Mouse (Mus musculus) hindbrain, postnatal 0 days (tissue): ENCODE measurements around the gene Cabin1. TPM values are rescaled to one million over a fixed set of nuclear protein-coding genes. Genes with fewer than 3 reads are reported as not detected.
A peak's percentile ranks its signal among the peaks of the same experiment; 100 is the strongest.

Experiments
- ATAC-seq: fragments of 200-750 bp; cut with Nextera tagmentation; 2 replicates; pipeline ENCODE4 v1.8.0; 2017; ENCODE audit warnings: mild to moderate bottlenecking, moderate TSS enrichment, moderate library complexity
- DNase-seq: peaks from one replicate; pipeline ENCODE4 v3.0.0-alpha.2; 2015; ENCODE audit warnings: low spot score
- H3K27ac ChIP-seq: fragments of 300-500 bp; sonication (generic); 2 replicates; pipeline ENCODE4 v1.5.1; 2014; ENCODE audit warnings: mild to moderate bottlenecking
- H3K27me3 ChIP-seq: fragments of 300-500 bp; sonication (generic); 2 replicates; pipeline ENCODE4 v1.6.1; 2014; ENCODE audit warnings: low read length, mixed read lengths; ENCODE audit not compliant: insufficient read depth
- H3K36me3 ChIP-seq: fragments of 300-500 bp; sonication (generic); 2 replicates; pipeline ENCODE4 v1.6.1; 2014; ENCODE audit warnings: low read length, mixed read lengths; ENCODE audit not compliant: insufficient read depth
- H3K4me1 ChIP-seq: fragments of 300-500 bp; sonication (generic); 2 replicates; pipeline ENCODE4 v1.6.1; 2014; ENCODE audit warnings: antibody characterized with exemption, low read length, mixed read lengths; ENCODE audit not compliant: insufficient read depth
- H3K4me2 ChIP-seq: fragments of 300-500 bp; sonication (generic); 2 replicates; pipeline ENCODE4 v1.6.1; 2014; ENCODE audit warnings: low read depth, mild to moderate bottlenecking, low read length, moderate library complexity, mixed read lengths
- H3K4me3 ChIP-seq: fragments of 300-500 bp; sonication (generic); 2 replicates; pipeline ENCODE4 v1.5.1; 2014; ENCODE audit warnings: low read length
- H3K9ac ChIP-seq: fragments of 300-500 bp; sonication (generic); replicated peaks from 2 replicates; pipeline ENCODE4 v1.6.1; 2014; ENCODE audit warnings: mild to moderate bottlenecking, low read length, moderate library complexity, mixed read lengths
- H3K9me3 ChIP-seq: fragments of 300-500 bp; sonication (generic); 2 replicates; pipeline ENCODE4 v1.6.1; 2016; ENCODE audit warnings: low read length, mixed read lengths
- CTCF ChIP-seq: IDR thresholded peaks from 2 replicates; pipeline ENCODE4 v1.5.1; 2016; ENCODE audit warnings: antibody characterized with exemption, control low read depth, low read depth
- WGBS: fragments of 180-500 bp; shearing (Covaris S2); extraction: QIAGEN DNeasy Blood & Tissue Kit; methylation state at CpG from one replicate; pipeline ENCODE4 v1.1.7; 2014; 5-methylcytosine and 5-hydroxymethylcytosine counted together
- polyA plus RNA-seq: library from polyadenylated mRNA; unstranded; fragments of >200 nt; fragmentation: Nextera tagmentation; extraction: Ambion mirVana; gene quantifications from 2 replicates; pipeline ENCODE4 v1.2.1, GENCODE M21; 2015
- total RNA-seq: library from RNA; depleted of rRNA; stranded (reverse); fragments of >200 nt; gene quantifications from 2 replicates; pipeline ENCODE4 v1.2.3, GENCODE M21; 2014

The Cabin1 gene
- total and polyA plus RNA-seq, 2 experiments from 2014 or later: 33.6 to 92.9 TPM

DNA sequence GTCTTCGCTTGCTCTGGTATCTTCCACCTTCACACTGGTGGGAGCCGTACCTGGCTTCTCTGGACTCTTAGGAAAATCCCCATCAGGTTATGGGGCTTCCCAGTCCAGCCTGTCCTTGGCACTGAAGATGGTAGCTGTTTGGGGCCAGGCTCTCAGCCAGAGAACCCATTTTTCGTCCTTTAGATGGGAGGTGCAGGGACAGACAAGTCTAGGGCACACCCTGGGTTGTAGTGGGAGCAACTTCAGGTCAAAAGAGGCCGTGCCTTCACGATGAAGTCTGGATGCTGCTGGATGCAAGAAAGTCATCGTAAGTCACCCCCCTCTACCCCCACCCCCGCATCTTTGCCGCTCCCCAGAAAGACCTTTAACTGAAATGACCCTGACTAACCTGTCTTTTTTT is 129.5 kb downstream of the Cabin1 start:
- Histone ChIP-seq H3K27ac (no peak overlapping the region), H3K9ac (no peak overlapping the region), H3K4me2 (no peak overlapping the region), H3K4me1 (no peaks in the 10 kb centered on the region; the same call in none of the 2 replicates), H3K4me3 (no peak overlapping the region), H3K27me3 (no peaks in the 10 kb centered on the region), H3K36me3 (no peaks in the 10 kb centered on the region), H3K9me3 (no peaks in the 10 kb centered on the region)
- TF ChIP-seq CTCF: no peak
- ATAC-seq (no peak), DNase-seq (no peak)
- 93% methylated on average over 8 of the region's 8 CpGs for WGBS

DNA sequence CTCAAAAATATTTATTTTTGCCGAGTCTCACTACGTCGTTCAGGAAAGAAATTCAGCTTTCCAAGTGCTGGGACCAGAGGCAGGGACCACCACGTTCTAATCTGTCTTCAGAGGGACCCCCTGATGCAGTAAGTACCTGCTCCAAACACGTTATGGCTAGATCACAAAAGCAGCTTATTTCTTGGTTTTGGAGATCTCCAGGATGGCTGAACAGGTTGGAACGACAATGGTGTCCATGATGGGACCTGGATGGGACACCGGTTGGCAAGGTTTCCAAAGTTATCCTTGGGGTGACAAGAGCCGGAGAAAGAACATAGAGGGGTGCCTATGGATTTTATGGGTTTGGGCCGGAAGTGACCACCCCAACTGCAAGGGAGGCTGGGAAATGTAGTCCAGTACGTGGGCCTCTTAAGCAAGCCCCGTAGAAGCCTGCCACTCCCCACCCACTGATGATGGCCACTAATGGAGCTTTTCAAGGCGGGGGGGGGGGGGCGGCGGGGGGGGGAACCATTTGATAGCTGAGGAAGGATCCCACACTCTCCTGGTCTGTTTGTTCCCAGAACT is 130.5 kb downstream of the Cabin1 start:
- TF ChIP-seq CTCF: no peak
- no peak overlapping the region for H3K9ac ChIP-seq
- H3K4me2 ChIP-seq: no peak overlapping the region
- no peak overlapping the region for H3K4me3 ChIP-seq
- no peak overlapping the region for H3K27ac ChIP-seq
- H3K4me1 ChIP-seq: no peaks in the 10 kb centered on the region; the same call in none of the 2 replicates
- DNase-seq (no peak), ATAC-seq (no peak)
- H3K36me3 ChIP-seq: no peaks in the 10 kb centered on the region
- H3K27me3 ChIP-seq: no peaks in the 10 kb centered on the region
- H3K9me3 ChIP-seq: no peaks in the 10 kb centered on the region
- WGBS: 80% methylated on average over 14 of the region's 14 CpGs

DNA sequence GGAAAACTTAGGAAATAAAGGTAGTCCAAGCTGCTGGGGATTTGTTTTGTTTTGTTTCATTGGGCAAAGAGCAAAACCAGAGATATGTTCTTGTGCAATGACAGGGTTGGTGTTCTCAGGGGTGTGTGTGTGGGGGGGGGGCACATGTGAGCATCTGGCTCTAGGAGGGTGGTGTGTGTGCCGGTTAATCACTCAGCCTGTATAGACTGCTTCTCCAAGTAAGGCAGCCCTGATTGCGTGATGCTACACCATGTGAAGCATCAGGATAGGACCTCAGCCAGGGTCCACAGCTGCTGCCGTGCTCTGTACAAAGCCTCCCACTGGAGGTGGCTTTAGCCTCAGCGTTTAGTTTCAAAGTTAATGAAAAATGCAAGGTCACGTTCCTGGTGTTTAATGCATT is 131.1 kb downstream of the Cabin1 start:
- TF ChIP-seq CTCF: no peak
- 51% methylated on average over 5 of the region's 5 CpGs for WGBS
- H3K27ac ChIP-seq: peak overlapping the region; percentile 56; the same call in 1 of the 2 replicates
- H3K4me2 ChIP-seq: no peak overlapping the region
- no peaks in the 10 kb centered on the region; the same call in none of the 2 replicates for H3K4me1 ChIP-seq
- no peaks in the 10 kb centered on the region for H3K36me3 ChIP-seq
- peak; percentile 57 for ATAC-seq
- no peak overlapping the region for H3K4me3 ChIP-seq
- 0 out of 2 replicates have a peak overlapping the region, but pooled peaks have one; percentile 13 for H3K9ac ChIP-seq
- H3K9me3 ChIP-seq: no peaks in the 10 kb centered on the region
- no peak for DNase-seq
- H3K27me3 ChIP-seq: no peaks in the 10 kb centered on the region

DNA sequence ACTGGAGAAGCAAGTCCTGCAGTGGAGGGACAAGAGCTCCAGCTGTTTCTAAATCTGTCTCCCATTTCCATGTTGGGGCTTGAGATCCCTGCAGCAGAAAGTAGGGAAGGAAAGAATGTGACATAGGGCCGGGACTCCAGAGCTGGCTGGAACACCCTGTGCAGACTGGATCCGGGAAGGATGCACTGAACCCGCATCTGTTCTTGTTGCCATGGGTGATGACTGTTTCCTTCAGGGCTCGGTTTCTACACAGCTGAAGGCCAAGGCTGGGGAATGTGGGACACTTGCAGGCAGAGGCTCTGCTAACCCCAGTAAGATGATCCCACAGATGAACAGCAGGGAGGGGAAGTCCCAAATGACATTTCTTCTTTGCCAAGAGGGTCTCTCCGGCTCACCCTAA is 131.5 kb downstream of the Cabin1 start:
- no peak overlapping the region for H3K4me3 ChIP-seq
- no peaks in the 10 kb centered on the region; the same call in none of the 2 replicates for H3K4me1 ChIP-seq
- TF ChIP-seq CTCF: no peak
- DNase-seq (peak; percentile 55), ATAC-seq (peak; percentile 76; the same call in 1 of the 2 replicates)
- peak overlapping the region; percentile 56; the same call in 1 of the 2 replicates for H3K27ac ChIP-seq
- no peaks in the 10 kb centered on the region for H3K27me3 ChIP-seq
- 0 out of 2 replicates have a peak overlapping the region, but pooled peaks have one; percentile 13 for H3K9ac ChIP-seq
- 21% methylated on average over 5 of the region's 5 CpGs for WGBS
- no peaks in the 10 kb centered on the region for H3K36me3 ChIP-seq
- no peak overlapping the region for H3K4me2 ChIP-seq
- H3K9me3 ChIP-seq: no peaks in the 10 kb centered on the region

DNA sequence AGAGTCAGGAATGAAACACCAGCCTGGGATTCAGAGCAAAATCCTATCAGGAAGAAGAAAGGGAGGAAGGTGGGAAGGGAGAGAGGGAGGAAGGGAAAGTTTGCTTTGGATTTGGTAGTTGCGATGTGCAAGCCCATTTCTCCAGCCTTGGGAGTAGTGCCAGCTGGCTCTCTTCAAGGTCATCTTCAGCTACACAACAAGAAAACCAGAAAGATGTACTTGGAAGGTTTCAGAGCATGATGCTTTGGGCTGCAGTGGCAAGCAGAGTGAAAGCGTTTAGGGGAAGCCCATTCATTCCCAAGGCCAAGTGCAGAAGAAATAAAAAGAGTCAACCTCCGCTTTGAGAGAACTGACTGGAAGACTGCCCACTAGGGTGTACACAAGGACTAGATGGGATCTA is 136.7 kb downstream of the Cabin1 start:
- no peak overlapping the region for H3K4me2 ChIP-seq
- DNase-seq (peak; percentile 20), ATAC-seq (no peak)
- no peaks in the 10 kb centered on the region for H3K4me1 ChIP-seq
- WGBS: 67% methylated on average over 3 of the region's 3 CpGs
- TF ChIP-seq CTCF: no peak
- no peak overlapping the region for H3K4me3 ChIP-seq
- no peak overlapping the region for H3K27ac ChIP-seq
- no peaks in the 10 kb centered on the region for H3K36me3 ChIP-seq
- H3K9ac ChIP-seq: no peak overlapping the region
- no peaks in the 10 kb centered on the region for H3K9me3 ChIP-seq
- H3K27me3 ChIP-seq: no peaks in the 10 kb centered on the region

DNA sequence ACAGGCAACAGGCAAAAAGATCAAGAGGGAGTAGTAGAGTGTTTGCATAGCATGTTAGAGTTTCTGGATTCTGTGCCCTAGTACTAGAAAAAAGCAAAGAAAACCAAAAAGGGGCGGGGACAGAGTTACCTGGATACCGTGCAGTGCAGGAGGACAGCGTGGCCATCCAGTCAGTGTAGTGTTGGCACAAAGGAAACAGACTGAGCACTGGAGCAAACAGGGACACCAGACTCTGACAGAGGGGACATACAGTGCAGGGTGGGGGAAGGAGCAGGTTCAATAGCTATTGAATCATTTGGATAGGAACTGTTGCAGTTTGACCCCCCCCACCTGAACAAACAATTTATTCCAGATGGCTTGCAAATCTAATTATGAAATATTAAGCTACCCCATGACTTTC is 137.2 kb downstream of the Cabin1 start:
- no peak for TF ChIP-seq CTCF
- Histone ChIP-seq H3K4me1 (no peaks in the 10 kb centered on the region), H3K27ac (no peak overlapping the region), H3K27me3 (no peaks in the 10 kb centered on the region), H3K9ac (no peak overlapping the region), H3K9me3 (no peaks in the 10 kb centered on the region), H3K4me3 (no peak overlapping the region), H3K4me2 (no peak overlapping the region), H3K36me3 (no peaks in the 10 kb centered on the region)
- DNase-seq (no peak), ATAC-seq (no peak)
- 69% methylated on average over 3 of the region's 3 CpGs for WGBS

DNA sequence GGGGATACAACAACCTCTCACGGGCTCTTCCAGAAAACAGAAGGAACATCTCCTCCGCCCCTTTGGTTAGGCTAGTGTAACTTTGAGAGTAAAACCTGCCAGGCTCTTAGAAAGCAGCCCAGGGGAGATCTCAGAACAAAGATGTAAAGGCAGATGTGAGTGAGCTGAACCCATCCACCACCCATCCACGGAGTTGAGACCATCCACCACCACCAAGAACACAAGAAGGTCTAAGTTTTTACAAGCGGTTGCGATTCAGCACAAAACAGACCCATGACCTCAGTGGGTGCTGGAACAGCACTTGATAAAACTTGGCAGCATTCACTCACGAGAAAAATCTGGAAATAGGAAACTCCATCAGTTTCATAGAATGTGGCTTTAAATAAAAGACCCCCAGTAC is 138.2 kb downstream of the Cabin1 start:
- DNase-seq: no peak
- Histone ChIP-seq H3K36me3 (no peaks in the 10 kb centered on the region), H3K9ac (no peak overlapping the region), H3K9me3 (no peaks in the 10 kb centered on the region), H3K4me2 (no peak overlapping the region), H3K4me1 (no peaks in the 10 kb centered on the region), H3K4me3 (no peak overlapping the region), H3K27ac (no peak overlapping the region), H3K27me3 (no peaks in the 10 kb centered on the region)
- no peak for TF ChIP-seq CTCF
- ATAC-seq: no peak
- WGBS: 61% methylated on average over 6 of the region's 6 CpGs
